Mouse (Mus musculus) Patski (cell line): ENCODE results near the gene Naa40. TPM values are rescaled to one million over a fixed set of nuclear protein-coding genes. Genes with fewer than 3 reads are reported as not detected.

Experiments
- ATAC-seq: fragments of 100-300 bp; one replicate; pipeline ENCODE4 v1.8.0; 2021
- CTCF ChIA-PET: fragments of 350-600 bp; sonication (Branson Sonifier 250); formaldehyde crosslinking; loops from one replicate; lab custom pipeline; 2022; ENCODE audit warnings: inconsistent platforms; lab: Charles Lee
- POLR2A ChIA-PET: fragments of 350-600 bp; sonication (Branson Sonifier 250); formaldehyde crosslinking; loops from one replicate; lab custom pipeline; 2022; ENCODE audit warnings: antibody characterized with exemption, inconsistent platforms; lab: Charles Lee
- DNase-seq: peaks from one replicate; pipeline ENCODE4 v3.0.0-alpha.2; 2011; ENCODE audit warnings: low read depth, low spot score
- H3K27me3 ChIP-seq: fragments of 371-371 bp; one replicate; pipeline ENCODE4 v1.5.1; 2021
- CTCF ChIP-seq: fragments of 100-300 bp; IDR thresholded peaks from one replicate; pipeline ENCODE4 v1.5.1; 2021
- in situ Hi-C: fragments of 300-500 bp; cut with MboI; formaldehyde crosslinking; loops from 3 replicates; pipeline ENCODE4 v1.11.1; 2018; ENCODE audit warnings: low pct_unique_long_range_greater_than_20kb, mixed read lengths
- polyA plus RNA-seq: library from polyadenylated mRNA; unstranded; gene quantifications from one replicate; pipeline ENCODE4 v1.2.3, GENCODE M21; 2021

The Naa40 gene
- polyA plus RNA-seq, 1 experiment from 2014 or later: 60.8 TPM

GRCm38 (mm10) chr19:7177804-7178511 is 63.0 kb downstream of the Naa40 start:
- CTCF ChIA-PET: interaction anchor here (1.4 to 5.4 kb wide), 3 partner anchors 10 to 27 kb away, joined by 3 to 51 read pairs (median 4); no protein-coding TSS in a partner anchor
- in situ Hi-C loops: no loop called here
- ATAC-seq: peak; percentile 3

GRCm38 (mm10) chr19:7176041-7176696 is 64.8 kb downstream of the Naa40 start:
- in situ Hi-C loops: no loop called here
- ATAC-seq: no peak
- no peak for DNase-seq

More at GRCm38 (mm10) chr19:7177804-7178511, 63.0 kb downstream of the Naa40 start:
- POLR2A ChIA-PET: interaction anchor here (0.7 to 1.7 kb wide), 3 partner anchors 13 to 203 kb away, joined by 3 to 5 read pairs (median 3); no protein-coding TSS in a partner anchor
- DNase-seq: no peak
- TF ChIP-seq CTCF: no peak
- no peaks in the 10 kb centered on the region for H3K27me3 ChIP-seq

More at GRCm38 (mm10) chr19:7176041-7176696, 64.8 kb downstream of the Naa40 start:
- TF ChIP-seq CTCF: no peak
- ChIA-PET POLR2A (interaction anchor here (0.9 to 1.0 kb wide), 3 partner anchors 8 to 40 kb away, joined by 3 read pairs; no protein-coding TSS in a partner anchor), CTCF (interaction anchor here (0.7 to 1.5 kb wide), 3 partner anchors 9 to 107 kb away, joined by 3 read pairs; no protein-coding TSS in a partner anchor)
- no peaks in the 10 kb centered on the region for H3K27me3 ChIP-seq

Other genes starting within 250 kb of the Naa40 start
- 26.0 TPM for gene Dnajc4, start 248.6 kb downstream of the Naa40 start, polyA plus RNA-seq
- 60.5 TPM for gene Nudt22, start 245.1 kb downstream of the Naa40 start, polyA plus RNA-seq
- gene Trpt1, start 245.1 kb downstream of the Naa40 start, polyA plus RNA-seq: 20.7 TPM
- gene Fermt3, start 221.7 kb downstream of the Naa40 start, polyA plus RNA-seq: 0.22 TPM
- gene Stip1, start 201.2 kb downstream of the Naa40 start, polyA plus RNA-seq: 301 TPM
- gene Macrod1, start 184.4 kb downstream of the Naa40 start, polyA plus RNA-seq: 33.9 TPM
- 12.6 TPM for gene Flrt1, start 135.5 kb downstream of the Naa40 start, polyA plus RNA-seq
- gene Otub1, start 34.9 kb downstream of the Naa40 start, polyA plus RNA-seq: 166 TPM
- gene Cox8a, start 23.6 kb downstream of the Naa40 start, polyA plus RNA-seq: 1,740 TPM
- 7.6 TPM for gene Rcor2, start 26.1 kb upstream of the Naa40 start, polyA plus RNA-seq
- 76.9 TPM for gene Mark2, start 100.7 kb upstream of the Naa40 start, polyA plus RNA-seq
- gene Spindoc, start 141.8 kb upstream of the Naa40 start, polyA plus RNA-seq: 32.7 TPM
- gene 2700081O15Rik, start 176.4 kb upstream of the Naa40 start, polyA plus RNA-seq: 45.1 TPM
- 309 TPM for gene Rtn3, start 242.1 kb upstream of the Naa40 start, polyA plus RNA-seq